Mouse (Mus musculus) megakaryocyte, embryonic 14.5 days (primary cell): Measurements from ENCODE around the gene Tmem108.

Source experiments
- FLI1 ChIP-seq: IDR thresholded peaks from 2 replicates; pipeline ENCODE4 v1.6.1; 2012; ENCODE audit warnings: low read length, inconsistent platforms, mixed read lengths
- GATA1 ChIP-seq: IDR thresholded peaks from 3 replicates; pipeline ENCODE4 v1.6.1; 2012; ENCODE audit warnings: mixed read lengths, low read length, inconsistent platforms, borderline replicate concordance

- TF ChIP-seq GATA1, result no peak
- TF ChIP-seq FLI1, result no peak
Observed at GRCm38 (mm10) chr9:103691847-103692246, 69.8 kb downstream of the Tmem108 start.
